In genomic region chr6:17142577-17143359, GRCm38 (mm10) we compare ENCODE assay signal across 10 mouse cellular contexts.
DNase-seq lines count a peak whose midpoint lies in the region; ATAC-seq and TF ChIP-seq lines count a peak whose summit lies in the region.
"Had no signal": no experiment of that assay in that cellular context is flagged by ENCODE, and none has a peak within 500 bp of the region (broad histone marks: within the 10 kb centered on the region; RNA-seq: fewer than 3 reads in every experiment).

No protein-coding gene starts in this region.

- TF ChIP-seq POLR2A in embryonic fibroblast, embryonic 13.5 days (IDR thresholded peaks at IDR 0.05; ENCODE audit: low read depth, low read length) = no peak

- H3K4me3 ChIP-seq in forebrain, embryonic 13.5 days = no peak overlapping the region
- H3K4me3 ChIP-seq in forebrain, embryonic 12.5 days (replicated peaks) = no peak overlapping the region
- no peak overlapping the region for H3K4me3 ChIP-seq in embryonic fibroblast, embryonic 13.5 days (ENCODE audit: insufficient read depth, low read length)
- H3K4me3 ChIP-seq in midbrain, embryonic 10.5 days = no peak overlapping the region
- H3K4me3 ChIP-seq in kidney, embryonic 15.5 days (replicated peaks) = no peak overlapping the region

- no peaks in the 10 kb centered on the region for H3K36me3 ChIP-seq in forebrain, embryonic 13.5 days (ENCODE audit: poor library complexity, severe bottlenecking)
- H3K36me3 ChIP-seq in forebrain, embryonic 12.5 days (replicated peaks) = no peaks in the 10 kb centered on the region
- no peaks in the 10 kb centered on the region for H3K36me3 ChIP-seq in midbrain, embryonic 10.5 days
- no peaks in the 10 kb centered on the region for H3K36me3 ChIP-seq in kidney, embryonic 15.5 days

- ATAC-seq in forebrain, embryonic 13.5 days = peak; percentile 80
- no peak for ATAC-seq in forebrain, embryonic 12.5 days (ENCODE audit: low FRiP score)
- ATAC-seq in kidney, embryonic 15.5 days (replicated peaks; ENCODE audit: low FRiP score) = no peak
- ATAC-seq: CD4-positive, CD25-positive, alpha-beta regulatory T cell, adult 4 months had no signal

- no peak overlapping the region for H3K4me2 ChIP-seq in forebrain, embryonic 13.5 days
- H3K4me2 ChIP-seq in forebrain, embryonic 12.5 days = no peak overlapping the region
- H3K4me2 ChIP-seq in kidney, embryonic 15.5 days = no peak overlapping the region
- H3K4me2 ChIP-seq: lung, embryonic 14.5 days had no signal

- no peak for TF ChIP-seq CTCF in embryonic fibroblast, embryonic 13.5 days (IDR thresholded peaks at IDR 0.05; ENCODE audit: borderline replicate concordance, insufficient read depth, low read length)

- no peaks in the 10 kb centered on the region for H3K27me3 ChIP-seq in forebrain, embryonic 13.5 days
- no peaks in the 10 kb centered on the region for H3K27me3 ChIP-seq in forebrain, embryonic 12.5 days
- H3K27me3 ChIP-seq in midbrain, embryonic 10.5 days (ENCODE audit: low read depth, poor library complexity, severe bottlenecking) = no peaks in the 10 kb centered on the region
- no peaks in the 10 kb centered on the region for H3K27me3 ChIP-seq in kidney, embryonic 15.5 days

- no peak overlapping the region for H3K9ac ChIP-seq in forebrain, embryonic 13.5 days
- no peak overlapping the region for H3K9ac ChIP-seq in forebrain, embryonic 12.5 days
- H3K9ac ChIP-seq in kidney, embryonic 15.5 days = no peak overlapping the region
- H3K9ac ChIP-seq: lung, embryonic 14.5 days had no signal

- 27% methylated on average over 4 of the region's 4 CpGs for WGBS in forebrain, embryonic 13.5 days
- WGBS in forebrain, embryonic 12.5 days = 26% methylated on average over 4 of the region's 4 CpGs
- 13% methylated on average over 4 of the region's 4 CpGs for WGBS in midbrain, embryonic 10.5 days
- 63% methylated on average over 4 of the region's 4 CpGs for WGBS in kidney, embryonic 15.5 days

- no peak overlapping the region for H3K27ac ChIP-seq in forebrain, embryonic 13.5 days
- H3K27ac ChIP-seq in forebrain, embryonic 12.5 days = no peak overlapping the region
- peak overlapping the region; percentile 99 for H3K27ac ChIP-seq in embryonic fibroblast, embryonic 13.5 days (ENCODE audit: insufficient read depth, low read length)
- peak overlapping the region; percentile 64 for H3K27ac ChIP-seq in midbrain, embryonic 10.5 days (replicated peaks)
- H3K27ac ChIP-seq in kidney, embryonic 15.5 days = no peak overlapping the region

- peak; percentile 35 for DNase-seq in 416B (ENCODE audit: low read depth)
- DNase-seq in midbrain, embryonic 10.5 days (ENCODE audit: low spot score) = peak; percentile 18
- no peak for DNase-seq in spleen, adult 18-20 months
- DNase-seq in heart, postnatal 14 days = no peak
- DNase-seq: lung, embryonic 14.5 days had no signal

- H3K4me1 ChIP-seq in forebrain, embryonic 13.5 days = 0 out of 2 replicates have a peak, but pooled peaks cover 2% of the 10 kb centered on the region
- H3K4me1 ChIP-seq in forebrain, embryonic 12.5 days = peaks cover 8% of the 10 kb centered on the region; the same call in 1 of the 2 replicates
- peaks cover 7% of the 10 kb centered on the region for H3K4me1 ChIP-seq in embryonic fibroblast, embryonic 13.5 days (ENCODE audit: control insufficient read depth, insufficient read depth, low read length)
- peaks cover 31% of the 10 kb centered on the region for H3K4me1 ChIP-seq in midbrain, embryonic 10.5 days
- no peaks in the 10 kb centered on the region for H3K4me1 ChIP-seq in kidney, embryonic 15.5 days

- intact Hi-C loops in heart, postnatal 14 days (cut with DNase I) = no loop called here

- H3K9me3 ChIP-seq in forebrain, embryonic 13.5 days (replicated peaks) = no peaks in the 10 kb centered on the region
- H3K9me3 ChIP-seq in forebrain, embryonic 12.5 days = no peaks in the 10 kb centered on the region
- H3K9me3 ChIP-seq in midbrain, embryonic 10.5 days (replicated peaks) = no peaks in the 10 kb centered on the region
- H3K9me3 ChIP-seq in kidney, embryonic 15.5 days (replicated peaks) = no peaks in the 10 kb centered on the region

Comparison
In these comparisons a context has a peak if more than half of its experiments do, and no peak if none do; other contexts are left out.
1. H3K27ac ChIP-seq: peak in embryonic fibroblast, embryonic 13.5 days (single experiment) and midbrain, embryonic 10.5 days (single experiment); none in forebrain, embryonic 13.5 days (single experiment), forebrain, embryonic 12.5 days (single experiment) and kidney, embryonic 15.5 days (single experiment).
2. DNase-seq: peak in 416B (single experiment) and midbrain, embryonic 10.5 days (single experiment); none in spleen, adult 18-20 months (0 of 2) and heart, postnatal 14 days (0 of 2).